Mouse (Mus musculus): ENCODE data around the gene Mlycd. TPM values are rescaled to one million over a fixed set of nuclear protein-coding genes. Genes with fewer than 3 reads are reported as not detected.
A peak's percentile ranks its signal among the peaks of the same experiment; 100 is the strongest.

Mlycd gene
- total RNA-seq, 1 experiment: 4.9 TPM

- TF ChIP-seq ZNF384 (IDR thresholded peaks at IDR 0.05; ENCODE audit: low read depth, low read length): no peak
- TF ChIP-seq ZC3H11A (IDR thresholded peaks at IDR 0.05; ENCODE audit: borderline replicate concordance, low read depth, low read length): no peak
- no peak for TF ChIP-seq CHD2 (IDR thresholded peaks at IDR 0.05; ENCODE audit: low read depth, low read length)
- TF ChIP-seq HCFC1 (IDR thresholded peaks at IDR 0.05; ENCODE audit: borderline replicate concordance, insufficient read depth, low read length): no peak
- H3K36me3 ChIP-seq (ENCODE audit: control insufficient read depth, insufficient read depth, low read length, poor library complexity, severe bottlenecking): peaks cover 3% of the 10 kb centered on the region; the same call in 1 of the 2 replicates
- in situ Hi-C loops (cut with MboI; ENCODE audit: low sequenced_read_pairs in 2 of 2, unreplicated experiment in 2 of 2): no loop called here
- no peak for DNase-seq (ENCODE audit: low read depth, low spot score)
- no peak overlapping the region for H3K4me3 ChIP-seq (ENCODE audit: insufficient read depth in 1 of 2, low read depth in 1 of 2, low read length in 2 of 2, poor library complexity in 1 of 2, severe bottlenecking in 1 of 2)
- no peaks in the 10 kb centered on the region for H3K9me3 ChIP-seq (ENCODE audit: control insufficient read depth, insufficient read depth, low read depth, low read length)
- no peak overlapping the region for H3K9ac ChIP-seq (ENCODE audit: insufficient read depth, low read depth, low read length, poor library complexity, severe bottlenecking)
- H3K27ac ChIP-seq (ENCODE audit: insufficient read depth, low read depth, low read length, poor library complexity, severe bottlenecking): no peak overlapping the region
- H3K4me1 ChIP-seq (ENCODE audit: control insufficient read depth in 2 of 2, insufficient read depth in 2 of 2, low read length in 2 of 2, poor library complexity in 1 of 2): no peaks in the 10 kb centered on the region
Measured at GRCm38 (mm10) chr8:119404648-119405047, 10.0 kb downstream of the Mlycd start.

- TF ChIP-seq ZNF384 (IDR thresholded peaks at IDR 0.05; ENCODE audit: low read depth, low read length): no peak
- no peak for TF ChIP-seq ZC3H11A (IDR thresholded peaks at IDR 0.05; ENCODE audit: borderline replicate concordance, low read depth, low read length)
- TF ChIP-seq MAFK (IDR thresholded peaks at IDR 0.05; ENCODE audit: insufficient read depth, low read depth, low read length): no peak
- no peak for TF ChIP-seq HCFC1 (IDR thresholded peaks at IDR 0.05; ENCODE audit: borderline replicate concordance, insufficient read depth, low read length)
- no peak for TF ChIP-seq CHD2 (IDR thresholded peaks at IDR 0.05; ENCODE audit: low read depth, low read length)
- Histone ChIP-seq H3K36me3 (ENCODE audit: control insufficient read depth, insufficient read depth, low read length, poor library complexity, severe bottlenecking) (peaks cover 3% of the 10 kb centered on the region; the same call in 1 of the 2 replicates), H3K9ac (ENCODE audit: insufficient read depth, low read depth, low read length, poor library complexity, severe bottlenecking) (no peak overlapping the region), H3K9me3 (ENCODE audit: control insufficient read depth, insufficient read depth, low read depth, low read length) (no peaks in the 10 kb centered on the region), H3K4me1 (ENCODE audit: control insufficient read depth in 2 of 2, insufficient read depth in 2 of 2, low read length in 2 of 2, poor library complexity in 1 of 2) (0 out of 4 replicates have a peak, but pooled peaks cover 0 to 2% of the 10 kb centered on the region in 2 experiments), H3K4me3 (ENCODE audit: insufficient read depth in 1 of 2, low read depth in 1 of 2, low read length in 2 of 2, poor library complexity in 1 of 2, severe bottlenecking in 1 of 2) (no peak overlapping the region), H3K27ac (ENCODE audit: insufficient read depth, low read depth, low read length, poor library complexity, severe bottlenecking) (no peak overlapping the region)
- in situ Hi-C loops (cut with MboI; ENCODE audit: low sequenced_read_pairs in 2 of 2, unreplicated experiment in 2 of 2): no loop called here
- no peak for DNase-seq (ENCODE audit: low read depth, low spot score)
Measured at GRCm38 (mm10) chr8:119408311-119408710, 13.6 kb downstream of the Mlycd start.

GRCm38 (mm10) chr8:119412037-119412734 is 17.5 kb downstream of the Mlycd start:
- no peak for DNase-seq (ENCODE audit: low read depth, low spot score)
- Histone ChIP-seq H3K4me1 (ENCODE audit: control insufficient read depth in 2 of 2, insufficient read depth in 2 of 2, low read length in 2 of 2, poor library complexity in 1 of 2) (0 out of 4 replicates have a peak, but pooled peaks cover 0 to 2% of the 10 kb centered on the region in 2 experiments), H3K36me3 (ENCODE audit: control insufficient read depth, insufficient read depth, low read length, poor library complexity, severe bottlenecking) (no peaks in the 10 kb centered on the region; the same call in 1 of the 2 replicates), H3K4me3 (ENCODE audit: insufficient read depth in 1 of 2, low read depth in 1 of 2, low read length in 2 of 2, poor library complexity in 1 of 2, severe bottlenecking in 1 of 2) (no peak overlapping the region), H3K27ac (ENCODE audit: insufficient read depth, low read depth, low read length, poor library complexity, severe bottlenecking) (no peak overlapping the region), H3K9ac (ENCODE audit: insufficient read depth, low read depth, low read length, poor library complexity, severe bottlenecking) (no peak overlapping the region), H3K9me3 (ENCODE audit: control insufficient read depth, insufficient read depth, low read depth, low read length) (no peaks in the 10 kb centered on the region)
- in situ Hi-C loops (cut with MboI; ENCODE audit: low sequenced_read_pairs in 2 of 2, unreplicated experiment in 2 of 2): no loop called here
- no peak for TF ChIP-seq HCFC1 (IDR thresholded peaks at IDR 0.05; ENCODE audit: borderline replicate concordance, insufficient read depth, low read length)
- TF ChIP-seq CHD2 (IDR thresholded peaks at IDR 0.05; ENCODE audit: low read depth, low read length): no peak
- no peak for TF ChIP-seq ZC3H11A (IDR thresholded peaks at IDR 0.05; ENCODE audit: borderline replicate concordance, low read depth, low read length)
- TF ChIP-seq ZNF384 (IDR thresholded peaks at IDR 0.05; ENCODE audit: low read depth, low read length): no peak
- no peak for TF ChIP-seq MAFK (IDR thresholded peaks at IDR 0.05; ENCODE audit: insufficient read depth, low read depth, low read length)

- Histone ChIP-seq H3K4me3 (ENCODE audit: insufficient read depth in 1 of 2, low read depth in 1 of 2, low read length in 2 of 2, poor library complexity in 1 of 2, severe bottlenecking in 1 of 2) (peak overlapping the region in 1 of 2 experiments; percentile 41; a peak in 1 of 4 replicates), H3K4me1 (ENCODE audit: control insufficient read depth in 2 of 2, insufficient read depth in 2 of 2, low read length in 2 of 2, poor library complexity in 1 of 2) (0 out of 4 replicates have a peak, but pooled peaks cover 0 to 2% of the 10 kb centered on the region in 2 experiments), H3K27ac (ENCODE audit: insufficient read depth, low read depth, low read length, poor library complexity, severe bottlenecking) (no peak overlapping the region), H3K36me3 (ENCODE audit: control insufficient read depth, insufficient read depth, low read length, poor library complexity, severe bottlenecking) (no peaks in the 10 kb centered on the region; the same call in 1 of the 2 replicates), H3K9me3 (ENCODE audit: control insufficient read depth, insufficient read depth, low read depth, low read length) (no peaks in the 10 kb centered on the region), H3K9ac (ENCODE audit: insufficient read depth, low read depth, low read length, poor library complexity, severe bottlenecking) (peak overlapping the region; percentile 44; the same call in 1 of the 2 replicates)
- TF ChIP-seq ZC3H11A (IDR thresholded peaks at IDR 0.05; ENCODE audit: borderline replicate concordance, low read depth, low read length) (peak; percentile 57; the same call in 1 of the 2 replicates), CHD2 (IDR thresholded peaks at IDR 0.05; ENCODE audit: low read depth, low read length) (no peak)
- peak; percentile 74 for DNase-seq (ENCODE audit: low read depth, low spot score)
- in situ Hi-C loops (cut with MboI; ENCODE audit: low sequenced_read_pairs in 2 of 2, unreplicated experiment in 2 of 2): no loop called here
Measured at GRCm38 (mm10) chr8:119412735-119413498, 18.2 kb downstream of the Mlycd start.
